Mouse (Mus musculus) bone marrow, adult 2 months (tissue): ENCODE measurements at regions not wholly inside any gene's neighbourhood (a gene's known extent, or its start where the extent isn't known, plus 50 kb on each side); places are given as distances from the start of the nearest gene placed in this dataset.

ENCODE experiments used
- H3K27ac ChIP-seq: fragments of 200-500 bp; 2 replicates; pipeline ENCODE4 v1.5.1; 2012; ENCODE audit warnings: low read depth, mild to moderate bottlenecking, control low read depth, inconsistent platforms, low read length; ENCODE audit not compliant: control insufficient read depth, poor library complexity, insufficient read depth
- H3K4me1 ChIP-seq: fragments of 200-500 bp; 2 replicates; pipeline ENCODE4 v1.6.1; 2011; ENCODE audit warnings: low read length; ENCODE audit not compliant: control insufficient read depth, insufficient read depth
- H3K4me3 ChIP-seq: fragments of 200-500 bp; replicated peaks from 2 replicates; pipeline ENCODE3; 2011; ENCODE audit warnings: mild to moderate bottlenecking, low read depth, low read length, control low read depth; ENCODE audit not compliant: control insufficient read depth
- CTCF ChIP-seq: fragments of 200-500 bp; IDR thresholded peaks from 2 replicates; pipeline ENCODE4 v1.5.1; 2011; ENCODE audit warnings: low read length, control low read depth; ENCODE audit not compliant: control insufficient read depth, insufficient read depth
- POLR2A ChIP-seq: fragments of 200-500 bp; IDR thresholded peaks from 2 replicates; pipeline ENCODE4 v1.6.1; 2011; ENCODE audit warnings: low read depth, mild to moderate bottlenecking, control low read depth, low read length, borderline replicate concordance; ENCODE audit not compliant: control insufficient read depth
- WGBS: fragments of 180-500 bp; shearing (Covaris S2); methylation state at CpG from one replicate; pipeline ENCODE4 v1.1.7; 2018; 5-methylcytosine and 5-hydroxymethylcytosine counted together

DNA sequence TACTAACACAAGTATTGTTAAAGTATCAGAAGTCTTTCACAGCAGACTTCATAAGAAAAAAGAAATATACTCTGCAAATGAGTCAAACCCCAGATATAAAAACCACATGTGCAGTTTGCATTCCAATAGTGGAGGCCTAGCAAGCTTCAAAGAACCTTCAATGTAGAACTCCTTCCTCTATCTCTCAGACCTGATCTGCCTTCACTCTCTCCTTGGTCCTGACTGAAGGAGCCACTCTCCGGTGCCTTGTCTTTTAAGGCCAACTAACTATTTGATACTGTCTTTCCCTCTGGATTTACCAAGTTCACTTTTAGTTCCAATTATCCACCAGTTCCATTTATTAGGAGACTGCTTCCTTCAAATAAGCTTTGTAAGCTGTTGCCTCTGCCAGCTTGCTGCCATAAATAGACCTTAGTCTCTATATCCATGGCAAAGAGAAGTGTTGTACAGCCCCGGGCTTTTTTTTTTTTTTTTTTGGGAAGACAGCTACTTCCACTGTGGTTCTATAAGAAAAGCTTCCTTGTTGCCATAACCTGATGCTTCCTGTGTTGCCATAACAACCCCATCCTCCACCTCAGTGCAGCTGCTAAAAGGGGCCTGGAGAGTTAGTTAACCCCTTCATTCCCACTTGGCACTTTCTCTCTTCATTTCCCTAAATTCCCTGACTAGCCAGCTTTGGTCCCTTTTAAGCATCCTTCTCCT lies 266.5 kb upstream of the Tbl1xr1 start:
- WGBS: 42% methylated on average over 2 of the region's 2 CpGs

DNA sequence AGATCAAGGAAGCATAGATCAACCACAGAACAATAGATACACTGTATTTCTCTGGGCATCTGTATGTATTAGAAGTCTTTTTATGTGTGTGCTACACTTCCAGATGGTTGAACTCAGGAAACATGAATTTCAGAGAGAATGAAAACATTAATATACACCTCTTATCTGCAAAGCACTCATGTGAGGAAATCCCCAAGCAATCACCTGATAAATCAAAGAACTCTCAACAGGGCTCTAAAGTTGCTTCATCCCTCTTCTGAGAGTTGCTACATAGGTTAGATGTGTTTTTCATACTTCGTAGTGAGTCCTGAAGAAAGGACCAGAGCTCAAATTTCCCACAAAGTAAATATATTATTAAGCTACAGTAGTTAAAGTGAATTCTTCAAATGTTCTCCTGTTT lies 263.1 kb upstream of the Tbl1xr1 start:
- no peak overlapping the region for H3K27ac ChIP-seq
- 73% methylated on average over 1 of the region's 1 CpGs for WGBS
- H3K4me3 ChIP-seq: no peak overlapping the region
- H3K4me1 ChIP-seq: no peaks in the 10 kb centered on the region
- TF ChIP-seq POLR2A: no peak
- TF ChIP-seq CTCF: no peak

More for the DNA sequence above, 266.5 kb upstream of the Tbl1xr1 start:
- TF ChIP-seq POLR2A (no peak), CTCF (no peak)
- no peak overlapping the region for H3K4me3 ChIP-seq
- no peak overlapping the region for H3K27ac ChIP-seq
- H3K4me1 ChIP-seq: peaks cover 3% of the 10 kb centered on the region; the same call in 1 of the 2 replicates

DNA sequence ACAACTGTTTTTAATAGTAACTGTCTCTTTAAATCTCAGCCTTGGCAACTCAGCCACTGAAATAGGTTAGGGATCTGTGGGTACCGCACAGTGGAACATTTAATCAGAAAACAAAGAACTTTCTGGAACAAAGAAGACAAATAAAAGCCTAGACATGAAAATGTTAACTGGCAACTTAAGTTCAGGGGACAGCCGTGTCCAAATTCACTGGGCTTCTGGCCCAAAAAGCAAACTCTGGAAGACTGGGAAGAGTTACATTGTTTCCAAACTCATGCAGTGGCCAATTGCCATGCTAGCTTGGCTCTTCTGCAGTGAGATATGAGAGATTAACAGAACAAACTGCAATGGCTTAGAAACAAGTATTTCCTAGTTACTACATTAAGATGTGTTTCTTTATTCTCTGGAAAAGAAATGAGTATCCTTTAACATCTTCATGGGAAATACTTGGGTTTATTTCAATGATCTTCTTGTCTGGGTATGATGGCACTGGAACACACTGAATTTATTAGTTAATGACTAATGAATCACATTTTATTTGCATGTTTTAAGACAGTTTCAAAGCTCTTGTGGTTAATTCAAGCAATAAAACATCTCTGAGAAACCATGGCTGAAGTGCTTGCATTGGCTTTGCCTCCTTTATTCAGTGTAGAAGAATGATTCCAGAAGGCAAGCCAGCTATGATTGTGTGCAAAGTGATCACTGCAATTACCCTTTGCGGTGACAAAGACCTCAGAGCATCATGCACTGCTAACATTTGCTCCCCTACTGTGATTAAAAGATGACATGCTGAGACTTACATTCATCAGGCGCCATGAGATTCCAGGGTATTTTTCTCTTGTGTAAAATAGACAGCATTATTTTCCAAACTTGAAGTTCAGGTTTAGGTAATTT lies 259.2 kb upstream of the Tbl1xr1 start:
- Histone ChIP-seq H3K4me3 (no peak overlapping the region), H3K4me1 (no peaks in the 10 kb centered on the region), H3K27ac (no peak overlapping the region)
- 82% methylated on average over 4 of the region's 4 CpGs for WGBS
- TF ChIP-seq CTCF: no peak
- TF ChIP-seq POLR2A: no peak

DNA sequence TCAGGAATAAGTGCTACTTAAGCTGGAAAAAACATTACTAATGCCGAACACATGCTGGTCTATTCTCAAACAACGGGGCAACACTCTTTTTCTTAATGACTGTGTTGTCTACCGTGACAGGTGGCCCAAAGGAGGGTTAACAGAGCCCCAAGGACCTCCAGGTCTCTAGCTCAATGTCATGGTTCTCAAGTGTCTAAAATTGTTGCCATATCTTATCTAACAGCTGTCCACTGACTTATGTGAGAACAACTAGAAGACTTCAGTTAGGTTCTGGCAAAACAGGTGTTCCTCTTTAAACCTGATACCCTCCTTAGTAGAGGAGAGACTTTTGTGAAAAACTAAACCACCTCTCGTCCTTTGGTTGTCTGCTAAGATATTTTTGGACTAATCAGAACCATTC lies 257.4 kb upstream of the Tbl1xr1 start:
- Histone ChIP-seq H3K4me3 (no peak overlapping the region), H3K27ac (no peak overlapping the region), H3K4me1 (no peaks in the 10 kb centered on the region)
- no peak for TF ChIP-seq POLR2A
- no peak for TF ChIP-seq CTCF
- 74% methylated on average over 4 of the region's 4 CpGs for WGBS

DNA sequence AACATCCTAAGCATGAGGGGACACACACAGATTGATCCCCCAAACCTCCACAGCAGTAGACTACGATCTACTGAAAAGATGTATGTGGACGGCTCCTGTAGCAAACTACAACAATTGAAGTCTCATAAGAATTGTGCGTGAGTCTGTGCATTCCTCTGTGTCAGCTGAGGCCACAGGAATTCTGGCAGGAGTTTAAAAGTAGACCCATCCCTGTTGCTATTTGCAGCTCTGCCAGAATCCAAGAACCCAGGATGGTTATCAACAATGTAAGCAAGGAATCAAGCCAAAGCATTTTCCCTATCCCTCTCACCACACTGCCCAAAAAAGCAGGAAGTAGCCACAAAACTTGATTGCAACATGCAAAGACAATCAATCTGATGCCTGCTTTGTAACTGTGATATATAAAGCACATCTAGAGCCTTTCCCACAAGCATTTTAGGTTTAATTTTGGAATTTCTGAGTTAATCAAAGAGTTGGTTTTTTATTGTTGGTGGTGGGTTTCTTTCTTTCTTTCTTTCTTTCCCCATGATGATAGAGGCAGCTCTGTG lies 256.3 kb upstream of the Tbl1xr1 start:
- no peak overlapping the region for H3K27ac ChIP-seq
- 91% methylated on average over 3 of the region's 3 CpGs for WGBS

DNA sequence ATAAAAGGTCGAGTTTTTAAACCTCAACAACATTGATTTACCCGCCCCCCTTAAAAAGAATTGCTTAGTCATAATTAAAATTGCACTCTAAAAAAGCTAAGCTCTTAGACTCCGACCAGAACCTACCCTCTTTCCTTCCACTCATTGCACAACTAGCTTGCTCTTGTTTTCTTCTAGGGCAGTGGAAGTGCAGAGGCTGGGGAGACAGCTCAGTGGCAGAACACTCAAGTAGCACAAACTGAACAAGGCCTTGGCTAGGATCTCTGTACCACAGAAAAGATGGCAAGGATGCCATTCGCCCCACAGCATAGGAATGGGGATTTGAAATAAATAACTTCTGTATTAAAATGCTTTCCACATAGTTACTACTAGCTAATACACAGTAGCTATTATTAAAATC lies 253.8 kb upstream of the Tbl1xr1 start:
- Histone ChIP-seq H3K27ac (no peak overlapping the region), H3K4me3 (no peak overlapping the region), H3K4me1 (peaks cover 2% of the 10 kb centered on the region)
- TF ChIP-seq POLR2A (no peak), CTCF (no peak)
- 44% methylated on average over 4 of the region's 4 CpGs for WGBS

More for the DNA sequence above, 256.3 kb upstream of the Tbl1xr1 start:
- Histone ChIP-seq H3K4me3 (no peak overlapping the region), H3K4me1 (peaks cover 2% of the 10 kb centered on the region)
- TF ChIP-seq POLR2A (no peak), CTCF (no peak)

DNA sequence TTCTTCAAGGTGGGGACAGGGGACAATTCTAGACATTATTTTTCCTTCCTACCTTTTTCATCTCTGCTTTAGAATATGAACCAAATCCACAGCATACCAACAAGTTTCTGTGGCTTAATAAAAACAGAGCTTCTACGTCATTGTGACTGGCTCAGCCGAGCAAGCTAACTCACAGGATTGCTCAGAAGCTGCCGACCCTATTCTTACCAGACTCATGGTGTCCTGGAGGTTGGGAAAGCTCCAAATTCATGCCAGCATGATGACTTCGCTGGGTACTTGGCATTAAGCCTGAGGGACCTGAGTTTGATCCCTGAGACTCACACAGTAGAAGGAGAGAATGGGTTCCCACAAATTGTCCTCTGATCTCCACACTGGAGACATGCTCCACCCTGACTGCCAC lies 253.1 kb upstream of the Tbl1xr1 start:
- WGBS: 82% methylated on average over 4 of the region's 4 CpGs
- Histone ChIP-seq H3K27ac (no peak overlapping the region), H3K4me3 (no peak overlapping the region), H3K4me1 (peaks cover 2% of the 10 kb centered on the region)
- TF ChIP-seq CTCF (no peak), POLR2A (no peak)
